Mouse (Mus musculus) erythroblast, embryonic 14.5 days (primary cell): ENCODE data around the gene Slc36a3.

Experiments used
- GATA1 ChIP-seq: IDR thresholded peaks from 2 replicates; pipeline ENCODE4 v1.6.1; 2012; ENCODE audit warnings: low read length, inconsistent platforms, mixed read lengths
- TAL1 ChIP-seq: IDR thresholded peaks from 3 replicates; pipeline ENCODE4 v1.6.1; 2012; ENCODE audit warnings: low read length, inconsistent platforms, mixed read lengths

DNA sequence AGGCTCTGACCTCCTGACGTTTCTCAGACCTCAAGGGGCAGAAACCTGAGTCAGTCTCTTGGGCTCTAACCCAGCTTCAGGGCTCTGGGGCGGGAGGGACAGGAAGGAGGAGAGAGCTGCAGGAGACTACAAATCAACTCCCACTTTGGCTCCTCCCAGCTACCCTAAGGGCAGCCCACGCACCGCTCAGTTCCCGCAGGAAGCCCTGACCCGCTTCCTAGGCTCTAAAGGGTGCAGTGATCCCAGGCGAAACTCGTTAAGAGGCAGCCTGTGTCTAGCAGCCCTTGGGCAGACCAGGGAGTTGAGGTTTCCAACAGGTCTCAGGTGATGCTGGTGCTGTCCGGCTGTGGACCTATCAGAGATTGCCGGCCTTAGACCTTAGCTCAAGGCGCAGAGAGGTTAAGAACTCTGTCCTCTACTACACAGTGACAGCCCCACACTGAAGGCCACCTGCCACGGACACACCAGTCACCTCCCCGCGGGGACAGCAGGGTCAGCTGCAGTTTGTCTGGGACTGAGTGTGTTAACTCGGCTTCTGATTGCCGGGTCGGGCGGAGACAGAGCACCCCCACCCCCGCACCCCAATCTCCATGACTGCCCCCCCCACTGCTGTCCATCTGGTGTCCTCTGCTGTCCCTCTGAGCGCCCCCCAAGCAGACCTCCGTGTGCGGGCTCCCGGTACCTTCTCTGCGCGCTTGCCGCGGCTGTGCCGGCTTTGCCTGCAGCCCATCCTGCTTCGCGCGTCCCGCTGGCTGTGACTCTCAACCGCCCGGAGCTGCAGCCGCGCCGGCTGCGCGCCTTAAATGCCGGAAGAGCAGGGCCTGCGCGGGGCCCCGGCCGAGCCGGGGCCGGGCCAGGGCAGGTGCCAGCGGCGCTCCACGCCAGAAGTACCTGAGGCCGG is 73.9 kb downstream of the Slc36a3 start, which contains the start of gene Ccdc69:
- no peak for TF ChIP-seq GATA1
- no peak for TF ChIP-seq TAL1
